Comparison of ENCODE assay signal across 9 mouse cellular contexts in genomic region chr9:90242291-90242690, GRCm38 (mm10). TPM values are rescaled to one million over a fixed set of nuclear protein-coding genes. Genes with fewer than 3 reads are reported as not detected.
DNase-seq lines count a peak whose midpoint lies in the region; ATAC-seq lines count a peak whose summit lies in the region.
"Had no signal": no experiment of that assay in that cellular context is flagged by ENCODE, and none has a peak within 500 bp of the region (broad histone marks: within the 10 kb centered on the region; RNA-seq: fewer than 3 reads in every experiment).

No protein-coding gene starts in this region.

- H3K27ac ChIP-seq in lung, embryonic 15.5 days, result peak overlapping the region; percentile 8; the same call in 1 of the 2 replicates
- peak overlapping the region; percentile 100 for H3K27ac ChIP-seq in liver, embryonic 12.5 days
- no peak overlapping the region for H3K27ac ChIP-seq in forebrain, embryonic 16.5 days (ENCODE audit: low read length)
- no peak overlapping the region for H3K27ac ChIP-seq in kidney, embryonic 16.5 days (ENCODE audit: low read length)

- no peaks in the 10 kb centered on the region for H3K27me3 ChIP-seq in lung, embryonic 15.5 days
- no peaks in the 10 kb centered on the region for H3K27me3 ChIP-seq in liver, embryonic 12.5 days (replicated peaks)
- H3K27me3 ChIP-seq in forebrain, embryonic 16.5 days (replicated peaks; ENCODE audit: control insufficient read depth, insufficient read depth, low read length), result no peaks in the 10 kb centered on the region
- no peaks in the 10 kb centered on the region for H3K27me3 ChIP-seq in kidney, embryonic 16.5 days (ENCODE audit: insufficient read depth, low read length)

- 0 out of 2 replicates have a peak, but pooled peaks have one; percentile 24 for ATAC-seq in cerebellum, adult (ENCODE audit: insufficient number of reproducible peaks, low FRiP score, low TSS enrichment)
- ATAC-seq in lung, embryonic 15.5 days (ENCODE audit: borderline replicate concordance, extremely low read depth, low FRiP score, low TSS enrichment), result no peak
- ATAC-seq in liver, embryonic 12.5 days, result no peak
- ATAC-seq in forebrain, embryonic 16.5 days, result no peak
- ATAC-seq in kidney, embryonic 16.5 days (ENCODE audit: low FRiP score, low TSS enrichment), result no peak

- DNase-seq in cerebellum, postnatal 4 days (ENCODE audit: low spot score in 2 of 2), result no peak
- no peak for DNase-seq in lung, postnatal 25 days (ENCODE audit: low spot score)
- DNase-seq in adipocyte (ENCODE audit: low spot score), result peak; percentile 82
- DNase-seq: gastrocnemius, postnatal 36 days had no signal

- H3K4me2 ChIP-seq in lung, embryonic 15.5 days, result no peak overlapping the region
- peak overlapping the region; percentile 24 for H3K4me2 ChIP-seq in liver, embryonic 12.5 days
- H3K4me2 ChIP-seq in forebrain, embryonic 16.5 days (ENCODE audit: low read length), result no peak overlapping the region
- H3K4me2 ChIP-seq in kidney, embryonic 16.5 days (replicated peaks; ENCODE audit: low read depth, low read length), result no peak overlapping the region

- 82% methylated on average over 6 of the region's 6 CpGs for WGBS in lung, embryonic 15.5 days
- WGBS in liver, embryonic 12.5 days (ENCODE audit: insufficient replicate concordance), result 85% methylated on average over 6 of the region's 6 CpGs
- WGBS in forebrain, embryonic 16.5 days, result 88% methylated on average over 6 of the region's 6 CpGs
- 56% methylated on average over 6 of the region's 6 CpGs for WGBS in kidney, embryonic 16.5 days

- peaks cover 31% of the 10 kb centered on the region; the same call in 1 of the 2 replicates for H3K36me3 ChIP-seq in lung, embryonic 15.5 days
- H3K36me3 ChIP-seq in liver, embryonic 12.5 days, result peaks cover 78% of the 10 kb centered on the region
- H3K36me3 ChIP-seq in forebrain, embryonic 16.5 days (ENCODE audit: control insufficient read depth, insufficient read depth), result no peaks in the 10 kb centered on the region
- peaks cover 12% of the 10 kb centered on the region for H3K36me3 ChIP-seq in kidney, embryonic 16.5 days (ENCODE audit: insufficient read depth, low read length)

- no peak overlapping the region for H3K9ac ChIP-seq in lung, embryonic 15.5 days
- H3K9ac ChIP-seq in liver, embryonic 12.5 days, result peak overlapping the region; percentile 53
- H3K9ac ChIP-seq in forebrain, embryonic 16.5 days (replicated peaks; ENCODE audit: low read depth, low read length), result no peak overlapping the region
- no peak overlapping the region for H3K9ac ChIP-seq in kidney, embryonic 16.5 days (replicated peaks; ENCODE audit: low read length)

- H3K9me3 ChIP-seq in lung, embryonic 15.5 days, result no peaks in the 10 kb centered on the region
- no peaks in the 10 kb centered on the region for H3K9me3 ChIP-seq in liver, embryonic 12.5 days (replicated peaks)
- H3K9me3 ChIP-seq in forebrain, embryonic 16.5 days (ENCODE audit: control insufficient read depth, low read length), result no peaks in the 10 kb centered on the region
- H3K9me3 ChIP-seq in kidney, embryonic 16.5 days (ENCODE audit: low read length), result no peaks in the 10 kb centered on the region

- H3K4me3 ChIP-seq in lung, embryonic 15.5 days, result no peak overlapping the region
- H3K4me3 ChIP-seq in liver, embryonic 12.5 days, result no peak overlapping the region
- no peak overlapping the region for H3K4me3 ChIP-seq in forebrain, embryonic 16.5 days (replicated peaks; ENCODE audit: low read length)
- no peak overlapping the region for H3K4me3 ChIP-seq in kidney, embryonic 16.5 days (ENCODE audit: low read length)

- peaks cover 12% of the 10 kb centered on the region for H3K4me1 ChIP-seq in lung, embryonic 15.5 days
- H3K4me1 ChIP-seq in liver, embryonic 12.5 days, result peaks cover 92% of the 10 kb centered on the region
- no peaks in the 10 kb centered on the region for H3K4me1 ChIP-seq in forebrain, embryonic 16.5 days (replicated peaks; ENCODE audit: control insufficient read depth, insufficient read depth, low read length)
- H3K4me1 ChIP-seq in kidney, embryonic 16.5 days (ENCODE audit: insufficient read depth, low read length), result no peaks in the 10 kb centered on the region

RNA-seq across cellular contexts. Expression of gene Tbc1d2b, which starts 28.3 kb away (rescaled TPM):
- polyA plus RNA-seq in lung, embryonic 15.5 days (2015; fragmentation: Nextera tagmentation; extraction: Ambion mirVana), result 20.9 and 22.7 TPM in 2 replicates
- polyA plus RNA-seq in liver, embryonic 12.5 days (2016; fragmentation: Nextera tagmentation; extraction: Ambion mirVana), result 11.0 and 12.2 TPM in 2 replicates
- 5.3 and 7.1 TPM in 2 replicates for polyA plus RNA-seq in forebrain, embryonic 16.5 days (2015; fragmentation: Nextera tagmentation; extraction: Ambion mirVana)
- polyA plus RNA-seq in kidney, embryonic 16.5 days (2015; fragmentation: Nextera tagmentation; extraction: Ambion mirVana), result 12.8 and 12.9 TPM in 2 replicates

Comparison
In these comparisons a context has a peak if more than half of its experiments do, and no peak if none do; other contexts are left out.
1. H3K27ac ChIP-seq: peak in lung, embryonic 15.5 days (single experiment) and liver, embryonic 12.5 days (single experiment); none in forebrain, embryonic 16.5 days (single experiment) and kidney, embryonic 16.5 days (single experiment).